In the genomic region with DNA sequence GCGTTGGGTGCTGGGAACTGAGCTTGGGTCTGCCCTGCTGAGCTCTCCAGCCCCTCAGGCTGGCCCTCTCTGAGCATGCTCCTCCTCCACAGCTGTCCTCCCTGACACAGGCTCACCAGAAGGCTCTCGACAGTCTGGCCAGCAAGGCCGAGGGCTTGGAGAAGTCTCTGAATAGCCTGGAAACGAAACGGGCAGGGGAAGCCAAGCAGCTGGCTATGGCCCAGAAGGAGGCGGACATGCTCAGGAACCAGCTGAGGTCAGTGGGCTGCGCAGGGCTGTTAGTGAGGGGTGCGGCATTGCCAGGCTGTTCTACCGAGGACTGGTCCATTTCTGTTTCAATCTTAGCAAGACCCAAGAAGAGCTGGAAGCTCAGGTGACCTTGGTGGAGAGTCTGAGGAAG, we compare ENCODE assay signal across 36 mouse cellular contexts. TPM values are rescaled to one million over a fixed set of nuclear protein-coding genes. Genes with fewer than 3 reads are reported as not detected.
DNase-seq lines count a peak whose midpoint lies in the region; ATAC-seq and TF ChIP-seq lines count a peak whose summit lies in the region.
"Had no signal": no experiment of that assay in that cellular context is flagged by ENCODE, and none has a peak within 500 bp of the region (broad histone marks: within the 10 kb centered on the region; RNA-seq: fewer than 3 reads in every experiment).

No protein-coding gene starts in this region.

- 0 out of 2 replicates have a peak overlapping the region, but pooled peaks have one; percentile 1 for H3K9ac ChIP-seq in embryonic facial prominence, embryonic 13.5 days
- H3K9ac ChIP-seq in hindbrain, postnatal 0 days (replicated peaks; ENCODE audit: low read length) = no peak overlapping the region
- H3K9ac ChIP-seq: embryonic facial prominence, embryonic 15.5 days; forebrain, postnatal 0 days; heart, embryonic 12.5 days; heart, embryonic 15.5 days; hindbrain, embryonic 14.5 days had no signal

- H3K4me3 ChIP-seq in embryonic facial prominence, embryonic 13.5 days = no peak overlapping the region
- no peak overlapping the region for H3K4me3 ChIP-seq in embryonic facial prominence, embryonic 10.5 days
- H3K4me3 ChIP-seq in hindbrain, postnatal 0 days (ENCODE audit: low read length) = no peak overlapping the region
- H3K4me3 ChIP-seq in hindbrain, embryonic 10.5 days = no peak overlapping the region
- H3K4me3 ChIP-seq: embryonic facial prominence, embryonic 15.5 days; heart, embryonic 12.5 days; heart, embryonic 15.5 days had no signal

- H3K4me2 ChIP-seq in embryonic facial prominence, embryonic 13.5 days = no peak overlapping the region
- H3K4me2 ChIP-seq in hindbrain, postnatal 0 days (ENCODE audit: low read depth, low read length) = no peak overlapping the region
- H3K4me2 ChIP-seq: embryonic facial prominence, embryonic 15.5 days; heart, embryonic 12.5 days; heart, embryonic 15.5 days; hindbrain, embryonic 14.5 days had no signal

- H3K36me3 ChIP-seq in embryonic facial prominence, embryonic 13.5 days = peaks cover 78% of the 10 kb centered on the region
- peaks cover 78% of the 10 kb centered on the region for H3K36me3 ChIP-seq in embryonic facial prominence, embryonic 10.5 days (replicated peaks)
- no peaks in the 10 kb centered on the region for H3K36me3 ChIP-seq in hindbrain, postnatal 0 days (ENCODE audit: insufficient read depth, low read length)
- peaks cover 86% of the 10 kb centered on the region for H3K36me3 ChIP-seq in hindbrain, embryonic 10.5 days

- 84% methylated on average over 9 of the region's 9 CpGs for WGBS in embryonic facial prominence, embryonic 13.5 days
- WGBS in embryonic facial prominence, embryonic 10.5 days = 89% methylated on average over 9 of the region's 9 CpGs
- WGBS in hindbrain, postnatal 0 days = 75% methylated on average over 9 of the region's 9 CpGs
- WGBS in hindbrain, embryonic 10.5 days = 87% methylated on average over 9 of the region's 9 CpGs

- DNase-seq in cerebellum, adult 18-20 months = no peak
- no peak for DNase-seq in embryonic facial prominence, embryonic 10.5 days (ENCODE audit: low spot score)
- peak; percentile 31 for DNase-seq in hindbrain, postnatal 0 days (ENCODE audit: low spot score)
- no peak for DNase-seq in hindbrain, embryonic 10.5 days (ENCODE audit: low spot score)
- DNase-seq in lung, postnatal 10 days = peak; percentile 49
- no peak for DNase-seq in lung, adult 18-20 months
- DNase-seq: adrenal gland, postnatal 25 days; B cell, adult 2 months; cerebellum, adult 8-10 months; cerebellum, postnatal 36 days; embryo, embryonic 11 days; forebrain, postnatal 0 days; gastrocnemius, postnatal 25 days; heart, adult 18-20 months; heart, postnatal 36 days; kidney, adult 2 months had no signal

- 0 out of 2 replicates have a peak, but pooled peaks cover 5% of the 10 kb centered on the region for H3K4me1 ChIP-seq in embryonic facial prominence, embryonic 13.5 days
- no peaks in the 10 kb centered on the region for H3K4me1 ChIP-seq in embryonic facial prominence, embryonic 10.5 days
- H3K4me1 ChIP-seq in hindbrain, postnatal 0 days (ENCODE audit: insufficient read depth, low read length) = no peaks in the 10 kb centered on the region
- H3K4me1 ChIP-seq in hindbrain, embryonic 10.5 days (replicated peaks) = no peaks in the 10 kb centered on the region
- H3K4me1 ChIP-seq: embryonic facial prominence, embryonic 15.5 days; heart, embryonic 12.5 days; heart, embryonic 15.5 days had no signal

- no peak for TF ChIP-seq CTCF in hindbrain, postnatal 0 days (IDR thresholded peaks at IDR 0.05; ENCODE audit: low read depth)

- no peak overlapping the region for H3K27ac ChIP-seq in embryonic facial prominence, embryonic 13.5 days
- H3K27ac ChIP-seq in embryonic facial prominence, embryonic 10.5 days (replicated peaks) = no peak overlapping the region
- no peak overlapping the region for H3K27ac ChIP-seq in hindbrain, postnatal 0 days
- H3K27ac ChIP-seq in hindbrain, embryonic 10.5 days = no peak overlapping the region
- H3K27ac ChIP-seq: embryonic facial prominence, embryonic 15.5 days; heart, embryonic 15.5 days; hindbrain, embryonic 14.5 days had no signal

- H3K27me3 ChIP-seq in embryonic facial prominence, embryonic 13.5 days = no peaks in the 10 kb centered on the region
- no peaks in the 10 kb centered on the region for H3K27me3 ChIP-seq in embryonic facial prominence, embryonic 10.5 days (replicated peaks; ENCODE audit: low read depth, poor library complexity, severe bottlenecking)
- no peaks in the 10 kb centered on the region for H3K27me3 ChIP-seq in hindbrain, postnatal 0 days (ENCODE audit: insufficient read depth, low read length)
- no peaks in the 10 kb centered on the region for H3K27me3 ChIP-seq in hindbrain, embryonic 10.5 days (ENCODE audit: insufficient read depth, poor library complexity, severe bottlenecking)
- H3K27me3 ChIP-seq: CH12.LX; embryonic facial prominence, embryonic 15.5 days; heart, embryonic 12.5 days; heart, embryonic 15.5 days; Patski had no signal

- 0 out of 2 replicates have a peak, but pooled peaks have one; percentile 36 for ATAC-seq in cerebellum, adult (ENCODE audit: insufficient number of reproducible peaks, low FRiP score, low TSS enrichment)
- no peak for ATAC-seq in embryonic facial prominence, embryonic 13.5 days (ENCODE audit: insufficient number of reproducible peaks, insufficient read depth, low FRiP score, low TSS enrichment, low read depth)
- peak; percentile 44; the same call in 1 of the 2 replicates for ATAC-seq in hindbrain, postnatal 0 days
- ATAC-seq: forebrain, embryonic 14.5 days; forebrain, postnatal 0 days; intestine, postnatal 0 days; Patski had no signal

- no peaks in the 10 kb centered on the region for H3K9me3 ChIP-seq in embryonic facial prominence, embryonic 13.5 days
- H3K9me3 ChIP-seq in embryonic facial prominence, embryonic 10.5 days = no peaks in the 10 kb centered on the region
- H3K9me3 ChIP-seq in hindbrain, postnatal 0 days (ENCODE audit: low read length) = no peaks in the 10 kb centered on the region
- no peaks in the 10 kb centered on the region for H3K9me3 ChIP-seq in hindbrain, embryonic 10.5 days
- H3K9me3 ChIP-seq: embryonic facial prominence, embryonic 15.5 days; G1E; heart, embryonic 12.5 days; heart, embryonic 15.5 days had no signal

RNA-seq across cellular contexts. Expression of a gene that starts 7.5 kb away (rescaled TPM):
- polyA plus RNA-seq in embryonic facial prominence, embryonic 13.5 days (2015; fragmentation: Nextera tagmentation; extraction: Ambion mirVana) = 23.2 and 24.2 TPM in 2 replicates
- polyA plus RNA-seq in embryonic facial prominence, embryonic 10.5 days (2016; fragmentation: Nextera tagmentation; extraction: Ambion mirVana) = 24.2 and 25.0 TPM in 2 replicates
- 4.9 and 5.5 TPM in 2 replicates for total RNA-seq in hindbrain, postnatal 0 days (2014; rRNA removed)
- polyA plus RNA-seq in hindbrain, postnatal 0 days (2015; fragmentation: Nextera tagmentation; extraction: Ambion mirVana) = 4.5 and 4.8 TPM in 2 replicates
- polyA plus RNA-seq in hindbrain, embryonic 10.5 days (2016; fragmentation: Nextera tagmentation; extraction: Ambion mirVana) = 19.6 and 25.4 TPM in 2 replicates

RNA-seq across cellular contexts. Expression of a gene that starts 7.7 kb away (rescaled TPM):
- polyA plus RNA-seq in embryonic facial prominence, embryonic 13.5 days (2015; fragmentation: Nextera tagmentation; extraction: Ambion mirVana) = 74.1 and 78.2 TPM in 2 replicates
- polyA plus RNA-seq in embryonic facial prominence, embryonic 10.5 days (2016; fragmentation: Nextera tagmentation; extraction: Ambion mirVana) = 43.7 and 45.5 TPM in 2 replicates
- 23.2 and 30.9 TPM in 2 replicates for total RNA-seq in hindbrain, postnatal 0 days (2014; rRNA removed)
- polyA plus RNA-seq in hindbrain, postnatal 0 days (2015; fragmentation: Nextera tagmentation; extraction: Ambion mirVana) = 16.6 and 18.2 TPM in 2 replicates
- 54.5 and 57.0 TPM in 2 replicates for polyA plus RNA-seq in hindbrain, embryonic 10.5 days (2016; fragmentation: Nextera tagmentation; extraction: Ambion mirVana)

RNA-seq across cellular contexts. Expression of a gene that starts 8.6 kb away (rescaled TPM):
- 1.5 and 1.9 TPM in 2 replicates for polyA plus RNA-seq in embryonic facial prominence, embryonic 13.5 days (2015; fragmentation: Nextera tagmentation; extraction: Ambion mirVana)
- 1.6 and 1.9 TPM in 2 replicates for polyA plus RNA-seq in embryonic facial prominence, embryonic 10.5 days (2016; fragmentation: Nextera tagmentation; extraction: Ambion mirVana)
- 0.58 TPM in 1 of 2 replicates, not detected in the other for total RNA-seq in hindbrain, postnatal 0 days (2014; rRNA removed)
- polyA plus RNA-seq in hindbrain, postnatal 0 days (2015; fragmentation: Nextera tagmentation; extraction: Ambion mirVana) = 0.50 and 0.59 TPM in 2 replicates
- 1.7 and 2.5 TPM in 2 replicates for polyA plus RNA-seq in hindbrain, embryonic 10.5 days (2016; fragmentation: Nextera tagmentation; extraction: Ambion mirVana)
- total RNA-seq: adrenal gland, adult 18-20 months; adrenal gland, postnatal 25 days; CH12.LX; gastrocnemius, postnatal 25 days; heart, adult 18-20 months; heart, postnatal 10 days; heart, postnatal 36 days had no signal
- polyA plus RNA-seq: gonadal fat pad, adult 2 months; intestine, postnatal 0 days had no signal

RNA-seq across cellular contexts. Expression of a gene that starts 18.5 kb away (rescaled TPM):
- not detected in 2 replicates for polyA plus RNA-seq in embryonic facial prominence, embryonic 13.5 days (2015; fragmentation: Nextera tagmentation; extraction: Ambion mirVana)
- not detected in 2 replicates for polyA plus RNA-seq in embryonic facial prominence, embryonic 10.5 days (2016; fragmentation: Nextera tagmentation; extraction: Ambion mirVana)
- not detected in 2 replicates for total RNA-seq in hindbrain, postnatal 0 days (2014; rRNA removed)
- not detected in 2 replicates for polyA plus RNA-seq in hindbrain, postnatal 0 days (2015; fragmentation: Nextera tagmentation; extraction: Ambion mirVana)
- not detected in 2 replicates for polyA plus RNA-seq in hindbrain, embryonic 10.5 days (2016; fragmentation: Nextera tagmentation; extraction: Ambion mirVana)
- total RNA-seq: forebrain, postnatal 0 days; heart, adult 18-20 months; heart, postnatal 10 days; heart, postnatal 36 days had no signal
- polyA plus RNA-seq: brain, embryonic 14.5 days; cortical plate, adult 2 months; embryonic facial prominence, embryonic 11.5 days; embryonic facial prominence, embryonic 15.5 days; forebrain, embryonic 11.5 days; forebrain, embryonic 14.5 days; forebrain, postnatal 0 days; G1E; heart, embryonic 12.5 days; heart, embryonic 15.5 days; hindbrain, embryonic 11.5 days; hindbrain, embryonic 14.5 days; intestine, embryonic 14.5 days; intestine, postnatal 0 days; kidney, adult 2 months; Patski had no signal

RNA-seq across cellular contexts. Expression of a gene that starts 27.6 kb away (rescaled TPM):
- 0.10 TPM in 1 of 2 replicates, not detected in the other for polyA plus RNA-seq in embryonic facial prominence, embryonic 13.5 days (2015; fragmentation: Nextera tagmentation; extraction: Ambion mirVana)
- polyA plus RNA-seq in embryonic facial prominence, embryonic 10.5 days (2016; fragmentation: Nextera tagmentation; extraction: Ambion mirVana) = not detected in 2 replicates
- 0.36 TPM in 1 of 2 replicates, not detected in the other for total RNA-seq in hindbrain, postnatal 0 days (2014; rRNA removed)
- polyA plus RNA-seq in hindbrain, postnatal 0 days (2015; fragmentation: Nextera tagmentation; extraction: Ambion mirVana) = 0.25 and 0.29 TPM in 2 replicates
- polyA plus RNA-seq in hindbrain, embryonic 10.5 days (2016; fragmentation: Nextera tagmentation; extraction: Ambion mirVana) = 0.10 TPM in 1 of 2 replicates, not detected in the other
- total RNA-seq: G1E had no signal
- polyA plus RNA-seq: embryonic facial prominence, embryonic 11.5 days; forebrain, embryonic 11.5 days; G1E had no signal

Comparison
In these comparisons a context has a peak if more than half of its experiments do, and no peak if none do; other contexts are left out.
1. DNase-seq: peak in hindbrain, postnatal 0 days (single experiment) and lung, postnatal 10 days (single experiment); none in cerebellum, adult 18-20 months (0 of 2), embryonic facial prominence, embryonic 10.5 days (single experiment), hindbrain, embryonic 10.5 days (single experiment) and lung, adult 18-20 months (0 of 2).